Mouse (Mus musculus) MEL (cell line): Measurements from ENCODE around the gene Tap2. TPM values are rescaled to one million over a fixed set of nuclear protein-coding genes. Genes with fewer than 3 reads are reported as not detected.

ENCODE experiments used
- DNase-seq: peaks from one replicate; pipeline ENCODE4 v3.0.0; 2011; ENCODE audit warnings: low read depth, low spot score
- H3K27ac ChIP-seq: 2 replicates; pipeline ENCODE4 v1.5.1; 2012; ENCODE audit warnings: low read depth, mild to moderate bottlenecking, control low read depth, low read length, moderate library complexity; ENCODE audit not compliant: control insufficient read depth
- H3K27me3 ChIP-seq, 2 experiments: fragments of 150-350 bp in 1 of 2; sonication (generic) in 1 of 2; 2 replicates each; pipeline ENCODE4 v1.6.1; 2012; ENCODE audit warnings: low read length in 2 of 2, mild to moderate bottlenecking in 2 of 2, improper control_type of control experiment in 1 of 2, moderate library complexity in 1 of 2; ENCODE audit not compliant: insufficient read depth in 2 of 2, control insufficient read depth in 1 of 2
- H3K36me3 ChIP-seq, 2 experiments: 2 replicates each; pipeline ENCODE4 v1.6.1; 2012 to 2014; ENCODE audit warnings: low read length in 2 of 2, improper control_type of control experiment in 1 of 2, inconsistent platforms in 1 of 2, mild to moderate bottlenecking in 1 of 2; ENCODE audit not compliant: insufficient read depth in 2 of 2, control insufficient read depth in 1 of 2
- H3K4me1 ChIP-seq, 2 experiments: fragments of 150-350 bp in 1 of 2; sonication (generic) in 1 of 2; 2 replicates each; pipeline ENCODE4 v1.6.1; 2012; ENCODE audit warnings: low read length in 2 of 2, improper control_type of control experiment in 1 of 2, mild to moderate bottlenecking in 1 of 2; ENCODE audit not compliant: insufficient read depth in 2 of 2, control insufficient read depth in 1 of 2
- H3K4me3 ChIP-seq, 2 experiments: fragments of 150-350 bp in 1 of 2; sonication (generic) in 1 of 2; 2 replicates each; pipeline ENCODE4 v1.5.1; 2012; ENCODE audit warnings: low read depth in 2 of 2, low read length in 2 of 2, mild to moderate bottlenecking in 2 of 2, moderate library complexity in 2 of 2, control low read depth in 1 of 2, improper control_type of control experiment in 1 of 2; ENCODE audit not compliant: control insufficient read depth in 1 of 2, insufficient read depth in 1 of 2
- H3K79me2 ChIP-seq: 2 replicates; pipeline ENCODE4 v1.6.1; 2012; ENCODE audit warnings: mild to moderate bottlenecking, low read length, moderate library complexity; ENCODE audit not compliant: control insufficient read depth, poor library complexity, insufficient read depth
- H3K9ac ChIP-seq: 2 replicates; pipeline ENCODE4 v1.6.1; 2012; ENCODE audit warnings: low read depth, mild to moderate bottlenecking, control low read depth, low read length, moderate library complexity; ENCODE audit not compliant: control insufficient read depth, poor library complexity, severe bottlenecking
- H3K9me3 ChIP-seq: fragments of 150-350 bp; sonication (generic); replicated peaks from 2 replicates; pipeline ENCODE4 v1.6.1; 2012; ENCODE audit warnings: mild to moderate bottlenecking, low read length, improper control_type of control experiment, moderate library complexity; ENCODE audit not compliant: insufficient read depth
- BHLHE40 ChIP-seq: IDR thresholded peaks from 2 replicates; pipeline ENCODE4 v1.6.1; 2012; ENCODE audit warnings: low read depth, mild to moderate bottlenecking, inconsistent platforms, low read length, improper control_type of control experiment, borderline replicate concordance
- CHD1 ChIP-seq: IDR thresholded peaks from 2 replicates; pipeline ENCODE4 v1.6.1; 2012; ENCODE audit warnings: low read depth, mild to moderate bottlenecking, inconsistent platforms, low read length, improper control_type of control experiment
- CHD2 ChIP-seq: IDR thresholded peaks from 2 replicates; pipeline ENCODE4 v1.6.1; 2011; ENCODE audit warnings: low read length, improper control_type of control experiment
- CTCF ChIP-seq, 3 experiments: IDR thresholded peaks in 2 of 3; conservative IDR thresholded peaks in 1 of 3; 2 replicates each; pipeline ENCODE4 v1.5.1; 2011 to 2012; ENCODE audit warnings: low read length in 3 of 3, low read depth in 2 of 3, mild to moderate bottlenecking in 2 of 3, improper control_type of control experiment in 1 of 3, inconsistent platforms in 1 of 3, mixed read lengths in 1 of 3, moderate library complexity in 1 of 3; ENCODE audit not compliant: control insufficient read depth in 1 of 3, insufficient read depth in 1 of 3, poor library complexity in 1 of 3, severe bottlenecking in 1 of 3
- E2F4 ChIP-seq: IDR thresholded peaks from 2 replicates; pipeline ENCODE4 v1.6.1; 2011; ENCODE audit warnings: low read depth, low read length, improper control_type of control experiment, borderline replicate concordance
- ELF1 ChIP-seq: IDR thresholded peaks from 2 replicates; pipeline ENCODE4 v1.6.1; 2014; ENCODE audit warnings: low read depth, mild to moderate bottlenecking, inconsistent platforms, low read length, improper control_type of control experiment, moderate library complexity
- EP300 ChIP-seq, 2 experiments: IDR thresholded peaks; 2 replicates each; pipeline ENCODE4 v1.6.1; 2011; ENCODE audit warnings: improper control_type of control experiment in 2 of 2, low read length in 2 of 2, low read depth in 1 of 2, mild to moderate bottlenecking in 1 of 2
- ETS1 ChIP-seq: IDR thresholded peaks from 2 replicates; pipeline ENCODE4 v1.6.1; 2012; ENCODE audit warnings: low read depth, mild to moderate bottlenecking, inconsistent platforms, low read length, improper control_type of control experiment, moderate library complexity
- GABPA ChIP-seq: IDR thresholded peaks from 2 replicates; pipeline ENCODE4 v1.6.1; 2012; ENCODE audit warnings: low read depth, mild to moderate bottlenecking, inconsistent platforms, low read length, improper control_type of control experiment, moderate library complexity
- HCFC1 ChIP-seq: IDR thresholded peaks from 2 replicates; pipeline ENCODE4 v1.6.1; 2012; ENCODE audit warnings: low read depth, mild to moderate bottlenecking, inconsistent platforms, low read length, improper control_type of control experiment, moderate library complexity
- JUND ChIP-seq: IDR thresholded peaks from 2 replicates; pipeline ENCODE4 v1.6.1; 2011; ENCODE audit warnings: low read depth, mild to moderate bottlenecking, improper control_type of control experiment, low read length
- MAFK ChIP-seq: IDR thresholded peaks from 2 replicates; pipeline ENCODE4 v1.6.1; 2011; ENCODE audit warnings: low read depth, mild to moderate bottlenecking, low read length, improper control_type of control experiment, borderline replicate concordance
- MAX ChIP-seq: IDR thresholded peaks from 2 replicates; pipeline ENCODE4 v1.6.1; 2011; ENCODE audit warnings: low read length, improper control_type of control experiment
- MAZ ChIP-seq: IDR thresholded peaks from 2 replicates; pipeline ENCODE4 v1.6.1; 2012; ENCODE audit warnings: low read depth, mild to moderate bottlenecking, inconsistent platforms, low read length, improper control_type of control experiment
- MXI1 ChIP-seq: IDR thresholded peaks from 2 replicates; pipeline ENCODE4 v1.6.1; 2011; ENCODE audit warnings: mild to moderate bottlenecking, low read depth, low read length, improper control_type of control experiment
- NELFE ChIP-seq: IDR thresholded peaks from 2 replicates; pipeline ENCODE4 v1.6.1; 2011; ENCODE audit warnings: low read depth, low read length, improper control_type of control experiment
- NRF1 ChIP-seq: IDR thresholded peaks from 2 replicates; pipeline ENCODE4 v1.6.1; 2014; ENCODE audit warnings: low read depth, mild to moderate bottlenecking, inconsistent platforms, low read length, improper control_type of control experiment, moderate library complexity; ENCODE audit not compliant: poor library complexity, insufficient read depth, severe bottlenecking
- POLR2A ChIP-seq, 2 experiments: IDR thresholded peaks; 2 replicates each; pipeline ENCODE4 v1.6.1; 2011 to 2012; ENCODE audit warnings: low read length in 2 of 2, mild to moderate bottlenecking in 2 of 2, control low read depth in 1 of 2, improper control_type of control experiment in 1 of 2, low read depth in 1 of 2, moderate library complexity in 1 of 2; ENCODE audit not compliant: control insufficient read depth in 1 of 2, insufficient read depth in 1 of 2, poor library complexity in 1 of 2
- POLR2AphosphoS5 ChIP-seq: IDR thresholded peaks from 2 replicates; pipeline ENCODE4 v1.6.1; 2012; ENCODE audit warnings: low read depth, borderline replicate concordance, mild to moderate bottlenecking, inconsistent platforms, low read length, moderate library complexity, mixed read lengths
- RAD21 ChIP-seq: IDR thresholded peaks from 2 replicates; pipeline ENCODE4 v1.6.1; 2011; ENCODE audit warnings: mild to moderate bottlenecking, low read depth, low read length, improper control_type of control experiment
- RCOR1 ChIP-seq: IDR thresholded peaks from 2 replicates; pipeline ENCODE4 v1.6.1; 2012; ENCODE audit warnings: low read depth, mild to moderate bottlenecking, inconsistent platforms, low read length, improper control_type of control experiment
- SIN3A ChIP-seq: IDR thresholded peaks from 2 replicates; pipeline ENCODE4 v1.6.1; 2012; ENCODE audit warnings: low read length, improper control_type of control experiment, inconsistent platforms
- SMC3 ChIP-seq: IDR thresholded peaks from 2 replicates; pipeline ENCODE4 v1.6.1; 2011; ENCODE audit warnings: low read depth, low read length, improper control_type of control experiment
- TBP ChIP-seq: IDR thresholded peaks from 2 replicates; pipeline ENCODE4 v1.8.0; 2011; ENCODE audit warnings: low read depth, low read length, improper control_type of control experiment
- TCF12 ChIP-seq: IDR thresholded peaks from 2 replicates; pipeline ENCODE4 v1.6.1; 2014; ENCODE audit warnings: low read depth, mild to moderate bottlenecking, inconsistent platforms, low read length, improper control_type of control experiment, moderate library complexity
- UBTF ChIP-seq: IDR thresholded peaks from 2 replicates; pipeline ENCODE4 v1.6.1; 2012; ENCODE audit warnings: low read depth, mild to moderate bottlenecking, inconsistent platforms, low read length, improper control_type of control experiment, moderate library complexity, borderline replicate concordance; ENCODE audit not compliant: insufficient read depth
- polyA plus RNA-seq, 2 experiments: library from polyadenylated mRNA; stranded (reverse) in 1 of 2; unstranded in 1 of 2; fragments of >175 nt in 1 of 2; fragments of >200 nt in 1 of 2; gene quantifications; 2 replicates each; pipeline versions ENCODE4 v1.2.1 to v1.2.4; 2012; ENCODE audit warnings: low replicate concordance in 2 of 2, low read depth in 1 of 2; ENCODE audit not compliant: insufficient read length in 2 of 2, insufficient read depth in 1 of 2, missing spikeins in 1 of 2
- total RNA-seq: library from RNA; depleted of rRNA; stranded (reverse); fragments of 300-350 nt; gene quantifications from 2 replicates; pipeline ENCODE4 v1.2.3, GENCODE M21; 2012

The Tap2 gene
- total and polyA plus RNA-seq, 3 experiments = 48.5 to 63.0 TPM; not detected in 1

DNA sequence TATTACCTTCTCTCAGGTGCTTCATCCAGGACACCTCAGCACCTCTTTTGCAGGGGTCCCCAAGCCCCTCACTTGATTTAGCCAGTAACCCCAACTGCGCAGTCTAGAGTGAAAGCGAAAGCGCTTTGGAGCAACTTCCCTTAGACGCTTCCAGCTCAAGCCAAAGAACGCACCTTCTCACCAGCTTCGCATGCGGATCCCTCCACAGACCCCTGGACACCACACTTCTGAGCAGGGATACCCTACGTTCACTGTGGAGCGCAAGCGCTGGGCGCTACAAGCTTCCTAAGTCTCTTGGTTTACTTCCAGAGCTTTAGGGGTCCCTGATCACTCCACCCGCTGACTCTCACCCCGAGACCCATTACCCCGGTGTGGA, 16.5 kb upstream of the Tap2 start:
- Histone ChIP-seq H3K27ac (0 out of 2 replicates have a peak overlapping the region, but pooled peaks have one; percentile 4), H3K4me1 (peaks cover 16 to 30% of the 10 kb centered on the region in 2 experiments), H3K9me3 (no peaks in the 10 kb centered on the region), H3K4me3 (peak overlapping the region; percentile 63 to 83), H3K36me3 (peaks cover 0 to 8% of the 10 kb centered on the region in 2 experiments; a peak in 3 of 4 replicates), H3K79me2 (peaks cover 10% of the 10 kb centered on the region), H3K9ac (peak overlapping the region; percentile 65), H3K27me3 (no peaks in the 10 kb centered on the region)
- no peak for DNase-seq
- TF ChIP-seq POLR2A (IDR thresholded peaks at IDR 0.05; ENCODE audit: control insufficient read depth in 1 of 2, insufficient read depth in 1 of 2, low read depth in 1 of 2, low read length in 2 of 2, poor library complexity in 1 of 2) (peak in 1 of 2 experiments; percentile 55; a peak in 1 of 4 replicates), UBTF (no peak)

DNA sequence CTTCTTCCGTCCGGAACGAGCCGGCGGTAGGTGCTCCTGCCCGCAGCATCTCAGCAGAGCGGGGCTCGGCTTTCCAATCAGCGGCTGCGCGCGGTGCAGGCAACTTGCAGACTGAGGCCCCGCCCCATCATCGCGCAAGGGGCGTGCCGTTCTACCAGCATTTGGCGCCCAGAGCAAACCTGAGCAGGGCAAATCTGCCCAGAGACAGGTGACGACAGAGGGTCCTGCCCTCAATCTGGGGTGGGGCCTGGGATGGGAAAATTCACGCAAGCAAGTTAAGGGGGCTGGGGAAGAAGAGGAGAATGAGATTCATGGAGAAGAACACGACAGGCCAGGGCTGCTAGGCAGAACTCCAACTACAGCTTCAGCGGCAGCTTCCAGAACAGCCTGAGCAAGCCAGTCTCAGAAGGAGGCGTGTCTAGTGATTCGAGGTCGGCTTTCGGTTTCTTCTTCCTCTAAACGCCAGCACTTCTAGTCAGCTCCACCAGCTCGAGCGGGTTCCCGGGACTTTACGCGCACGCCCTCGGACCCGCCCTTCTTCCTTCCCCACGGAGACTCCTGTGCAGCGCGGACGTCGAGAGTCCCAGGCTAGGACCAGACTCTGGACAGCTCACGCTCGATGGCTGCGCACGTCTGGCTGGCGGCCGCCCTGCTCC, 15.9 kb upstream of the Tap2 start, which contains the start of the genes Tap1 and Psmb9:
TSS of gene Tap1 (plus strand) at position 293 of the 656 bp plus-strand sequence.
TSS of gene Psmb9 (minus strand) at position 504 of the 656 bp plus-strand sequence.
- H3K9ac ChIP-seq = peak within 1 kb of the TSS; percentile 92
- no peaks in the 10 kb centered on the region for H3K9me3 ChIP-seq
- H3K4me3 ChIP-seq = peak within 1 kb of the TSS; percentile 79 to 83
- peaks cover 10% of the 10 kb centered on the region for H3K79me2 ChIP-seq
- peak; percentile 98 for DNase-seq
- H3K27ac ChIP-seq = peak within 1 kb of the TSS; percentile 87
- peaks cover 0 to 8% of the 10 kb centered on the region in 2 experiments; a peak in 3 of 4 replicates for H3K36me3 ChIP-seq
- H3K4me1 ChIP-seq = peaks cover 16 to 30% of the 10 kb centered on the region in 2 experiments
- H3K27me3 ChIP-seq = no peaks in the 10 kb centered on the region
- peak; percentile 66; the same call in 1 of the 2 replicates for TF ChIP-seq MAZ
- no peak for TF ChIP-seq EP300 (IDR thresholded peaks at IDR 0.05; ENCODE audit: low read depth in 1 of 2, low read length in 2 of 2)
- peak; percentile 63; the same call in 1 of the 2 replicates for TF ChIP-seq MAX
- TF ChIP-seq NRF1 = peak; percentile 73
- peak; percentile 64 for TF ChIP-seq SIN3A
- TF ChIP-seq CHD1 = no peak
- TF ChIP-seq UBTF = no peak
- TF ChIP-seq BHLHE40 = no peak
- TF ChIP-seq CTCF (IDR thresholded peaks at IDR 0.05 in 2 of 3, conservative IDR thresholded peaks at IDR 0.05 in 1 of 3; ENCODE audit: control insufficient read depth in 1 of 3, insufficient read depth in 1 of 3, low read depth in 2 of 3, low read length in 3 of 3, poor library complexity in 1 of 3, severe bottlenecking in 1 of 3) = no peak
- no peak for TF ChIP-seq ELF1
- no peak for TF ChIP-seq RCOR1
- peak; percentile 4; the same call in 1 of the 2 replicates for TF ChIP-seq TCF12
- TF ChIP-seq HCFC1 = peak; percentile 63
- TF ChIP-seq SMC3 = no peak
- TF ChIP-seq JUND = no peak
- peak; percentile 41 for TF ChIP-seq NELFE
- TF ChIP-seq ETS1 = peak; percentile 58
- peak in 1 of 2 experiments; percentile 74; a peak in 2 of 4 replicates for TF ChIP-seq POLR2A (IDR thresholded peaks at IDR 0.05; ENCODE audit: control insufficient read depth in 1 of 2, insufficient read depth in 1 of 2, low read depth in 1 of 2, low read length in 2 of 2, poor library complexity in 1 of 2)
- no peak for TF ChIP-seq GABPA
- TF ChIP-seq MXI1 = peak; percentile 52
- TF ChIP-seq MAFK = no peak
- TF ChIP-seq POLR2AphosphoS5 = no peak
- peak; percentile 76; the same call in 1 of the 2 replicates for TF ChIP-seq E2F4
- peak; percentile 26; the same call in 1 of the 2 replicates for TF ChIP-seq TBP
- peak; percentile 87 for TF ChIP-seq CHD2
- TF ChIP-seq RAD21 = no peak
